Mouse (Mus musculus) kidney, embryonic 15.5 days (tissue): ENCODE measurements at regions not wholly inside any gene's neighbourhood (a gene's known extent, or its start where the extent isn't known, plus 50 kb on each side); places are given as distances from the start of the nearest gene placed in this dataset.

Source experiments
- ATAC-seq: fragments of 200-750 bp; cut with Nextera tagmentation; replicated peaks from 2 replicates; pipeline ENCODE4 v1.8.0; 2017; ENCODE audit warnings: moderate TSS enrichment; ENCODE audit not compliant: low FRiP score
- H3K27ac ChIP-seq: fragments of 300-500 bp; sonication (generic); 2 replicates; pipeline ENCODE4 v1.5.1; 2015; ENCODE audit warnings: mild to moderate bottlenecking, inconsistent platforms
- H3K27me3 ChIP-seq: fragments of 300-500 bp; sonication (generic); 2 replicates; pipeline ENCODE4 v1.6.1; 2015; ENCODE audit warnings: inconsistent platforms
- H3K36me3 ChIP-seq: fragments of 300-500 bp; sonication (generic); 2 replicates; pipeline ENCODE4 v1.6.1; 2015; ENCODE audit warnings: inconsistent platforms
- H3K4me1 ChIP-seq: fragments of 300-500 bp; sonication (generic); 2 replicates; pipeline ENCODE4 v1.6.1; 2015; ENCODE audit warnings: inconsistent platforms
- H3K4me2 ChIP-seq: fragments of 300-500 bp; sonication (generic); 2 replicates; pipeline ENCODE4 v1.6.1; 2015; ENCODE audit warnings: moderate library complexity, mild to moderate bottlenecking, inconsistent platforms
- H3K4me3 ChIP-seq: fragments of 300-500 bp; sonication (generic); replicated peaks from 2 replicates; pipeline ENCODE4 v1.5.1; 2015; ENCODE audit warnings: mild to moderate bottlenecking, inconsistent platforms
- H3K9ac ChIP-seq: fragments of 300-500 bp; sonication (generic); 2 replicates; pipeline ENCODE4 v1.6.1; 2015; ENCODE audit warnings: mild to moderate bottlenecking, inconsistent platforms
- H3K9me3 ChIP-seq: fragments of 300-500 bp; sonication (generic); replicated peaks from 2 replicates; pipeline ENCODE4 v1.6.1; 2016; ENCODE audit warnings: inconsistent platforms
- WGBS: fragments of 180-500 bp; shearing (Covaris S2); methylation state at CpG from one replicate; pipeline ENCODE4 v1.1.7; 2015; ENCODE audit warnings: mixed read lengths; 5-methylcytosine and 5-hydroxymethylcytosine counted together

DNA sequence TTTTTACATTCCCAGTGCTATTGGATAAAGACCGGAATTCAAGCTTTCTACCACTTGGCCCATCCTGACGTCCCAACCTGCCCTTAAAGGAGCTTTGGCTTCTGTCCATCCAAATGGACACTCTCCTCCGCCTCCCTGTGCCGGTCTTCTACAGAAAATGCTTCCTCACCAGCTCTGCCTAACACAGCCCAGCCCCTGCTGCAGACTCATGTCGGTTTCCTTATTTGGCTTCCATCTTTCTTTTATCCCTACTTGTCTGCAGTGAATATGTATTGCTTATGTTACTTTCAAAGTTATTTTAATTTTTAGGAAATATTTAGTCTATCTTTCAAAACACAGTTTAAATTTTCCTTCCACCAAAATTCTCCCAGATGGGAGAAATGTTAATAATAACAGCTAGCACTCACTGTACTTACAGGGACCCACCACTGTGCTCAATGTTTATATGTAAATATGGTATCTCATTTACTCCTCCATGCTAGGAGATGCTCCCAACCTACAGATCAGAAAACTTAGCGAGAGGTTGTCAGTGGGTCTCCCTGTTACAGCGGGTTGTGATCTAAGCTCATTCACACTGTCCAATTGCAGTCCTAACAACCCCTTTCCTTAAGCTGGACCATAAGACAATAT, 118.6 kb downstream of the Sptssa start:
- WGBS = 86% methylated on average over 7 of the region's 7 CpGs
- H3K27me3 ChIP-seq = no peaks in the 10 kb centered on the region
- no peaks in the 10 kb centered on the region for H3K36me3 ChIP-seq
- no peak overlapping the region for H3K9ac ChIP-seq
- H3K4me3 ChIP-seq = no peak overlapping the region
- no peak overlapping the region for H3K4me2 ChIP-seq
- no peak overlapping the region for H3K27ac ChIP-seq
- H3K9me3 ChIP-seq = no peaks in the 10 kb centered on the region
- ATAC-seq = no peak
- H3K4me1 ChIP-seq = no peaks in the 10 kb centered on the region

DNA sequence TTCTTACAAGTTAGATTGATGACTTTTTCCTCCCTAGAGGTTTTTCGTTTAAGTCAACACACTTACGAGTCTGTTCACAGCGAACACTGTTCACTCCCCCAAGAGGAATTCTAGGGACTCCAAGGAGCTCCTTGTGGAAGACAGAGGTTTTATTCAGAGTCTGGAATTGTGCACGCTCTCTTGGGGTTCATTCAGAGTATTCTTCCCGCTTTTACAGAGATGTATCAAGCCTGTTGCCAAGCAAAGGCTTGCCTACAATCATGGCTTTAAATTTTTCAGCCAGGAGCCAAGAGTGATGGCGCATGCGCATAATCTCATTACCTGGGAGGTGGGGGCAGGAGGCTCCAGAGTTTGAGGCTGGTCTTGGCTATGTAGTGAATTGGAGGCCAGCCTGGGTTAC, 119.4 kb downstream of the Sptssa start:
- Histone ChIP-seq H3K4me2 (no peak overlapping the region), H3K4me1 (no peaks in the 10 kb centered on the region), H3K4me3 (no peak overlapping the region), H3K9me3 (no peaks in the 10 kb centered on the region), H3K27me3 (no peaks in the 10 kb centered on the region), H3K27ac (no peak overlapping the region), H3K9ac (no peak overlapping the region), H3K36me3 (no peaks in the 10 kb centered on the region)
- 49% methylated on average over 7 of the region's 7 CpGs for WGBS
- ATAC-seq = no peak

DNA sequence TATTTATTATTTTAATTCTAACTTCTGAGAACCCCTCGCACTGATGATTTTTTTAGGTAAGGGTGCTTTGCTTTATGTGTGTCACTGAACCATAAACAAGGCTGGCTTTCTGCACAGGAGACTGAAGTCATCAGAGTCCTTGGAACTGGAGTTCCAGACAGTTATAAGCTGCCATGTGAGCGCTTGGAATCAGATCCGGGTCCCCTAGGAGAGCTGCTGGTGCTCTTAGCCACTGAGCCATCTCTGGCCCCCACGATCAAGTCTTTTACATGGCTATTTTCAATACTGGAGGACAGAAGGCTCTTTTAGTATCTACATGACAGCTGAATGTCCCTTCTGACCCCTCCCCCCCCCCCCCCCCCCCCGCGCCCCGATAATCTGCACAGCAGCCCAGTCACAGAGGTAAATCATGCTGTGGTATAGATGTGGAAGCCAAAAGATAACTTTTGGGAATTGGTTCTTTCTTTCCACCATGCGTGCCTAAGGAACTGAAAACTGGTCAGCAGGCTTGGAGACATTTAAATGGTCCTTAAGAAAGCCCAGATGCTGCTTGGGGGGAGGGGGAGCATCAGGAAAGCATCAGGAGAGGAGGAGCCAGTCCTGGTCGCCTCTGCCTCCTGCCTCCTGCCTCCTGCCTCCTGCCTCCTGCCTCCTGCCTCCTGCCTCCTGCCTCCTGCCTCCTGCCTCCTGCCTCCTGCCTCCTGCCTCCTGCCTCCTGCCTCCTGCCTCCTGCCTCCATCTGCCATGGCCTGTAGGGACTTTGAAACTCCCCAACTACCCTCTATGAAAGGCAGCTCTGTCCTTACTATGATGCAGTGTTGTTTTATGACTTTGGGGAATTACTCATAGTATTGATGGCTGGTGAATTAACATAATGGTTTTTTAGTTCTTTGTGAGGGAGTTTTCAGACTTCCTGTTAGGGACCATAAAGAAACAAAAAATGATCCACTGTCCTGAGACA, 120.5 kb downstream of the Sptssa start:
- H3K27ac ChIP-seq = no peak overlapping the region
- H3K27me3 ChIP-seq = no peaks in the 10 kb centered on the region
- H3K9me3 ChIP-seq = no peaks in the 10 kb centered on the region
- 50% methylated on average over 7 of the region's 9 CpGs for WGBS
- H3K4me1 ChIP-seq = no peaks in the 10 kb centered on the region
- no peak overlapping the region for H3K4me2 ChIP-seq
- no peak overlapping the region for H3K4me3 ChIP-seq
- H3K9ac ChIP-seq = no peak overlapping the region
- no peak for ATAC-seq
- no peaks in the 10 kb centered on the region for H3K36me3 ChIP-seq

DNA sequence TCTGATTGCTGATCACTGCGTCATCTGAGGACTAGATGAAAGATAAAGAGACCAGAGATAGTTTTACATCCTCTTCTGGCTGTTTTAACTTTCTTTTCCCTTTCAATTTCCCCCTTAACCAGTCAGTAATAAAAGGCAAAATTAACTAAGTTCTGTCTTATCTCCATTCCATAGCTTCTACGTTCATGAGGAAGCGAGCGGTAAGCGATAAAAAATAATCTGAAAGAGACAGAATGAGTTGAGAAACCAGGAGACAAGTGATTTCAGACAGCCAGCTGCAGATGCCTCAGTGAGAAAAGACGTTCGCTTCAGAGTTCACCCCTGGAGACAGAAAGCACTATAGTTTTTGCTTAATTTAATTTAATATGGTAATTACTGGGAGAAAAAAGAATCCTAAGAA, 121.5 kb downstream of the Sptssa start:
- Histone ChIP-seq H3K27ac (no peak overlapping the region), H3K27me3 (no peaks in the 10 kb centered on the region), H3K9me3 (no peaks in the 10 kb centered on the region), H3K36me3 (no peaks in the 10 kb centered on the region), H3K4me3 (no peak overlapping the region), H3K4me1 (no peaks in the 10 kb centered on the region), H3K4me2 (no peak overlapping the region), H3K9ac (no peak overlapping the region)
- ATAC-seq = no peak
- WGBS = 66% methylated on average over 7 of the region's 7 CpGs

DNA sequence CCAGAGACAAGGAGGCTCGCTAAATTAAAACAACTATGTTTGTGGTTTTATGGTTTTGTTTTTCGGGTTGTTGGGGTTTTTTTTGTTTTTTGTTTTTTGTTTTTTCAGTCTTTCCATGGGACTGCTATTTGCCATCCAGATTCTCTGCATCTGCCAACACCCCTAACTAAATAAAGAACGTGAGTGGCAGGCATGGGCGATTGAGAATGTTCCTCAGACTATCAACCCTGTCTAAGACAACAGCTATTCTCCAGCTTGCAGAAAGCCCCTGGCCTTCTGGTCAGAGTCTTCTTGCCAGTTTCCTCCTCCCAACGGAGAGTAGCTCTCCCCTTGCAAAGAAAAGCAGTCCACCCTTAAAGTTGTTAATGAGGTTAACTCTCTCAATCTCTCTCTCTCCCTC, 123.2 kb downstream of the Sptssa start:
- H3K4me3 ChIP-seq = no peak overlapping the region
- 55% methylated on average over 5 of the region's 5 CpGs for WGBS
- H3K4me1 ChIP-seq = no peaks in the 10 kb centered on the region
- H3K4me2 ChIP-seq = no peak overlapping the region
- no peak overlapping the region for H3K27ac ChIP-seq
- no peaks in the 10 kb centered on the region for H3K36me3 ChIP-seq
- H3K27me3 ChIP-seq = no peaks in the 10 kb centered on the region
- no peak overlapping the region for H3K9ac ChIP-seq
- no peak for ATAC-seq
- no peaks in the 10 kb centered on the region for H3K9me3 ChIP-seq

DNA sequence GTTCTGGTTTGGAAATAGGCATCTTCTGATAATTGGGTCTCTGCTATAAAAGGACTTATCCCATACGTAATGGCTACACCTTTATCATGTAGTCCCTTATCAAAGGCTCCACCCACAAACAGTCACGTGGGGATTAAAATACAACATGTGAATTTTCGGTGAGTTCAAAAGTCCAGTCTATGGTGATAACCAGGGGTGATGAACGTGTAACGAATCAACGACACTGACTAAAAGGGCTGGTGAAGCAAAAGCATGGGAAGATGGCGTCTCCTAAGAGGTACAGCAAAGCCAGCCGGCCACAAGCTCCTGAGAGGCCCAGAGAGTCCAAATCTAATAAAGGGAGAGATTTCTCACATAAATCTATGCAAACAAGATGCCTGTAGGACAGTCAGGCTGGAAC, 124.3 kb downstream of the Sptssa start:
- Histone ChIP-seq H3K27me3 (no peaks in the 10 kb centered on the region), H3K4me1 (no peaks in the 10 kb centered on the region), H3K27ac (no peak overlapping the region), H3K9ac (no peak overlapping the region), H3K36me3 (no peaks in the 10 kb centered on the region), H3K9me3 (no peaks in the 10 kb centered on the region), H3K4me2 (no peak overlapping the region), H3K4me3 (no peak overlapping the region)
- ATAC-seq = no peak
- WGBS = 91% methylated on average over 8 of the region's 8 CpGs

DNA sequence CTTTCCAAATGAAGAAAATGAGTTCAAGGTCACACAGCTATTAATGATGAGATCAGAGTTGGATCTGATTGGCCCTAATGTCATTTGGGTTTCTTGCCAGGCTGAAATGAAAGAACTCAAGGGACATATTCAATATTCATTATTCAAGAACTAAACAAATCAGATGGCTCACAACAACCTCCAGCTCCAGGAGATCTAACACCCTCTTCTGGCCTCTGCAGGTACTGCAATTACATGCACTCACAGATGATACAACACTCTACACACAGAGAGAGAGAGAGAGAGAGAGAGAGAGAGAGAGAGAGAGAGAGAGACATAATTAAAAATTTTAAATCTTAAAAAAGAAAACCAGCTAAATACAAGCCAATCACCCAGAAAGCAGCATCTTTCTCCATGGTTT, 128.3 kb downstream of the Sptssa start:
- no peaks in the 10 kb centered on the region for H3K36me3 ChIP-seq
- H3K4me3 ChIP-seq = no peak overlapping the region
- no peak overlapping the region for H3K9ac ChIP-seq
- no peaks in the 10 kb centered on the region for H3K4me1 ChIP-seq
- H3K9me3 ChIP-seq = no peaks in the 10 kb centered on the region
- no peaks in the 10 kb centered on the region for H3K27me3 ChIP-seq
- no peak overlapping the region for H3K27ac ChIP-seq
- H3K4me2 ChIP-seq = no peak overlapping the region
- no peak for ATAC-seq

DNA sequence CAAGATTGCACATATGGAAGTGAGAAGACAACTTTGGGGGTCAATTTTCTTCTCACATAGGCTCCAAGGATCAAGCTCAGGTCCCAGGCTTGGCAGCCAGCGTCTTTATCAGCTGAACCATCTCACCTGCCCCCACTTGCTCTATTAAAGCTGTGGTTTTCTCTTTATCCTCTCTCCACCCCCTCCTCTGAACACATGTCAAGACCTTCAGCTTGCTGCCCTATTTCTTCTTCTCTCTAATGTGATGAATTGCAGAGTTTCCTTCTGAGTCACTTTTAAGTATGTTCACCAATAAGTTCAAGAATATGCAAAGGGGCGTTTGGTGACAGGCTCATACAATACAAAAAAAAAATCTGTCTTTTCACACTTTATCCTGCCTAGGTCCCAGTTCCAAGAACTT, 128.8 kb downstream of the Sptssa start:
- Histone ChIP-seq H3K4me3 (no peak overlapping the region), H3K9me3 (no peaks in the 10 kb centered on the region), H3K4me1 (no peaks in the 10 kb centered on the region), H3K36me3 (no peaks in the 10 kb centered on the region), H3K9ac (no peak overlapping the region), H3K27me3 (no peaks in the 10 kb centered on the region), H3K27ac (no peak overlapping the region), H3K4me2 (no peak overlapping the region)
- 81% methylated on average over 2 of the region's 2 CpGs for WGBS
- ATAC-seq = no peak

DNA sequence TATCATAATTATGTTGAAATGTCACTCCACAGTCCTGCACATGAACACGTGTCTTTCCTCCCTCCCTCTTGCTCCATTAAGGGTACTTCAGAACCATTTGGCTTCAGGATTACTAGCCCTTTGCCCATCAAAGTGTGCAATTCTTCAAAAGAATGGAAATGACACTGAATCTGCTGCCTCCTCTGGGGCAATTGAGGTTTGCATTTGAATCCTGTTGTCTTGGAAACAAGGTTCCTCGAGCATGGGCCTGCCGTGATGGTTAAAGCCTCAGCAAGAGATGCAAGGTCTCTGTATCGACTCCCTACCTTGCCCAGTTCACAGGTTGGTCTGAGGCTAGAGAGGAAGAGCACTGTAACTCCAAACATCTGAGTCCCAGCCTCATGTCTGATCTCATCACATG, 136.0 kb downstream of the Sptssa start:
- Histone ChIP-seq H3K27ac (no peak overlapping the region), H3K9ac (no peak overlapping the region), H3K9me3 (no peaks in the 10 kb centered on the region), H3K36me3 (no peaks in the 10 kb centered on the region), H3K4me1 (0 out of 2 replicates have a peak, but pooled peaks cover 3% of the 10 kb centered on the region), H3K4me3 (no peak overlapping the region), H3K27me3 (no peaks in the 10 kb centered on the region), H3K4me2 (no peak overlapping the region)
- WGBS = 27% methylated on average over 4 of the region's 4 CpGs
- ATAC-seq = no peak

DNA sequence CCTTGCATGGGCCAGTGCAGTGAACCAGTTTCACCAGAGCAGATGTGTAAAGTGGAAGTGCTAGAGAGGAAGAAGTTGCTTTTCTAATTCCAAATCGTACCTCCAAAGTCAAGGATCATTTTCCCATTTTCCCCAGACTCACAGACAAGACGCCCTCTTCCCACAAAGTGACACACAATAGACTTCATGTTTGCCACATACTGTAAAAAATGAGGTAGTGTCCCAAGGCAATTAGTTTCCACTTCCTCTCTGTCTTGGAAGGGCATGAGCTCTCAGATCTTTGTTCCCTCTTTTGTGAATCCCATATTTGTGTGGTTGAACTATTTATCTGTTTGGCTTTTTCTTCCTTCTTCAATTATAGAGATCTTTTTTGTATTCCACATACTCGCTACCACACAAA, 137.0 kb downstream of the Sptssa start:
- Histone ChIP-seq H3K27ac (no peak overlapping the region), H3K4me2 (no peak overlapping the region), H3K4me3 (no peak overlapping the region), H3K4me1 (0 out of 2 replicates have a peak, but pooled peaks cover 3% of the 10 kb centered on the region), H3K27me3 (no peaks in the 10 kb centered on the region), H3K9ac (no peak overlapping the region), H3K36me3 (no peaks in the 10 kb centered on the region), H3K9me3 (no peaks in the 10 kb centered on the region)
- 81% methylated on average over 3 of the region's 3 CpGs for WGBS
- no peak for ATAC-seq

DNA sequence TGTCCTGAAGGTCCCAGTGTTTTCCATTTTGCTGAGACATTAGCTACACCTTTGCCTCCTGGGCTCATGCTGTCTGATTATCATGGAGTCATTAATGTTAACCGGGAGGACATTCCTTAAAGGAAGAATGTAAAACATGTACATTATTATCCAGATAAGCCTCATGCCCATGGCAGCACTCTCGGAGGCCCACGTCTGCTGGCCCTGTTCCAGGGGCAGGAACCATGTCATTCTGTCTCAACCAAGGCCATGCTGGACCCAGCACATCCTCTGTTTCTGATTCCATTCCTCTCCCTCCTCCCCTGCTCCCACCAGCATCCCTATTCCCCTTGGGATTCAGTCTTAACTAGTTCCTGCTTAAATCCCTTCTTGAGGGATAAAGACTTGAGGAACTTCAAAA, 139.1 kb downstream of the Sptssa start:
- no peaks in the 10 kb centered on the region for H3K27me3 ChIP-seq
- H3K9ac ChIP-seq = no peak overlapping the region
- WGBS = 64% methylated on average over 3 of the region's 3 CpGs
- no peaks in the 10 kb centered on the region for H3K9me3 ChIP-seq
- no peak overlapping the region for H3K4me3 ChIP-seq
- no peak for ATAC-seq
- H3K4me1 ChIP-seq = 0 out of 2 replicates have a peak, but pooled peaks cover 3% of the 10 kb centered on the region
- H3K4me2 ChIP-seq = no peak overlapping the region
- no peak overlapping the region for H3K27ac ChIP-seq
- no peaks in the 10 kb centered on the region for H3K36me3 ChIP-seq

DNA sequence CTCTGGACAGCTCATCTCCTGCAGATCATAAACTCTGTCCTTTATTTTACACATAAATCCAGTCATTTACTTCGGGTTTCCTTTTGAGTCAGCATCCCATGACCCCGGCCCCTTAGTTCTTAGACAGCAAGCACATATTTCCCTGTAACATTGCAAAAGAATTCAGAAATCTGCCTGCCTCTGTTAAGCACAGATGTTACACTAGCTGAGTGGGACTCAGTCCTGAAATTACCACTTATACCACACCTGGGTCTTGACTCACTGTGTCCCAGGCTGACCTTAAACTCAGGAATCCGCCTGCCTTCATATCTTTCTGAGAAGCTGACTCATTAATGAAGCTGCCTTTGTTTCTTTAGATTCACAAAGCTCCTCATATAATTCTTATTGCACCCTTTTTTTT, 139.9 kb downstream of the Sptssa start:
- Histone ChIP-seq H3K9ac (no peak overlapping the region), H3K4me2 (no peak overlapping the region), H3K4me3 (no peak overlapping the region), H3K27me3 (no peaks in the 10 kb centered on the region), H3K27ac (no peak overlapping the region), H3K9me3 (no peaks in the 10 kb centered on the region), H3K4me1 (0 out of 2 replicates have a peak, but pooled peaks cover 3% of the 10 kb centered on the region), H3K36me3 (no peaks in the 10 kb centered on the region)
- ATAC-seq = no peak
- WGBS = 49% methylated on average over 3 of the region's 3 CpGs
